In the genomic region with DNA sequence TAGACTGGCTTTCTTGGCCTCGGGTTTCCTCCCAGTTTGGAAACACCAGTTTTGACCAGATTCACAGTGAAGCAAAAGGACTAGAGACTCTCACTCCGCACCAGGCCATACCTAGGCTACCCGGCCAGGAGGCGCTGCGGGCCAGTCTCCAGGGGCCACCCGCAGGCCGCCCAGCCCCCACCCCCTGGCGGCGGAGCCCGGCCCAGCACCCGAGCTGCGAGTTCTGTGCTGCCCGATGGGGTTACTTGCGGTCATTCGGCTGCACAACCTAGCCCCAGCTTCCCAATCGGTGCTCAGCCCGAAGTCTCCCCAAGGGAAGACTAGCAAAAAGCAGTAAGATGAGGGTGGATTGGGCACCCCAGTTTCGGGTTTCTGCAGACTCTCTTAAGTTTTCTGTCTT, we compare ENCODE assay signal across 7 mouse cellular contexts. TPM values are rescaled to one million over a fixed set of nuclear protein-coding genes. Genes with fewer than 3 reads are reported as not detected.
A peak's percentile ranks its signal among the peaks of the same experiment; 100 is the strongest.
DNase-seq lines count a peak whose midpoint lies in the region; ATAC-seq and TF ChIP-seq lines count a peak whose summit lies in the region.

No protein-coding gene starts in this region.

- H3K27me3 ChIP-seq in embryonic facial prominence, embryonic 11.5 days (ENCODE audit: control insufficient read depth, insufficient read depth, low read length) = no peaks in the 10 kb centered on the region
- H3K27me3 ChIP-seq in limb, embryonic 11.5 days (ENCODE audit: control insufficient read depth, insufficient read depth, low read length) = no peaks in the 10 kb centered on the region
- H3K27me3 ChIP-seq in midbrain, embryonic 13.5 days = peaks cover 13% of the 10 kb centered on the region; the same call in 1 of the 2 replicates
- no peaks in the 10 kb centered on the region for H3K27me3 ChIP-seq in small intestine, adult 2 months (ENCODE audit: control insufficient read depth, insufficient read depth, low read length)

- peak overlapping the region; percentile 56 for H3K4me3 ChIP-seq in embryonic facial prominence, embryonic 11.5 days (ENCODE audit: low read depth, low read length)
- H3K4me3 ChIP-seq in limb, embryonic 11.5 days (ENCODE audit: low read depth, low read length) = peak overlapping the region; percentile 48
- peak overlapping the region; percentile 57 for H3K4me3 ChIP-seq in midbrain, embryonic 13.5 days (replicated peaks)
- peak overlapping the region; percentile 74 for H3K4me3 ChIP-seq in small intestine, adult 2 months (ENCODE audit: low read depth, low read length)

- peak; percentile 96 for TF ChIP-seq CTCF in small intestine, adult 2 months (IDR thresholded peaks at IDR 0.05; ENCODE audit: extremely low read depth, insufficient read length, insufficient replicate concordance, low read depth, low read length)

- DNase-seq in adrenal gland, postnatal 10 days = peak; percentile 97
- peak; percentile 71 for DNase-seq in embryonic facial prominence, embryonic 11.5 days (ENCODE audit: low spot score)
- peak; percentile 99 for DNase-seq in heart, adult 11 months
- DNase-seq in kidney, adult 18-20 months = peak; percentile 90
- DNase-seq in limb, embryonic 11.5 days (ENCODE audit: low spot score) = peak; percentile 85

- ATAC-seq in embryonic facial prominence, embryonic 11.5 days (replicated peaks; ENCODE audit: insufficient number of reproducible peaks, low FRiP score, low TSS enrichment, low read depth) = 0 out of 2 replicates have a peak, but pooled peaks have one; percentile 53
- ATAC-seq in limb, embryonic 11.5 days (ENCODE audit: insufficient number of reproducible peaks, low FRiP score, low TSS enrichment, low read depth) = peak; percentile 72; the same call in 1 of the 2 replicates
- peak; percentile 57 for ATAC-seq in midbrain, embryonic 13.5 days

- no peaks in the 10 kb centered on the region for H3K36me3 ChIP-seq in embryonic facial prominence, embryonic 11.5 days (replicated peaks; ENCODE audit: control insufficient read depth, insufficient read depth, low read depth, low read length)
- no peaks in the 10 kb centered on the region for H3K36me3 ChIP-seq in limb, embryonic 11.5 days (ENCODE audit: control insufficient read depth, insufficient read depth, low read length)
- no peaks in the 10 kb centered on the region for H3K36me3 ChIP-seq in midbrain, embryonic 13.5 days
- H3K36me3 ChIP-seq in small intestine, adult 2 months (ENCODE audit: control insufficient read depth, insufficient read depth, low read length) = no peaks in the 10 kb centered on the region

- under 1% methylated on average over 18 of the region's 18 CpGs for WGBS in embryonic facial prominence, embryonic 11.5 days
- WGBS in limb, embryonic 11.5 days = 3% methylated on average over 18 of the region's 18 CpGs
- 1% methylated on average over 18 of the region's 18 CpGs for WGBS in midbrain, embryonic 13.5 days
- WGBS in small intestine, adult 2 months = 1% methylated on average over 18 of the region's 18 CpGs

- no peak overlapping the region for H3K27ac ChIP-seq in embryonic facial prominence, embryonic 11.5 days (replicated peaks; ENCODE audit: low read depth, low read length)
- no peak overlapping the region for H3K27ac ChIP-seq in limb, embryonic 11.5 days (replicated peaks; ENCODE audit: low read depth, low read length)
- H3K27ac ChIP-seq in midbrain, embryonic 13.5 days = 0 out of 2 replicates have a peak overlapping the region, but pooled peaks have one; percentile 9
- H3K27ac ChIP-seq in small intestine, adult 2 months (ENCODE audit: insufficient read depth, low read depth, low read length) = no peak overlapping the region

- H3K9ac ChIP-seq in embryonic facial prominence, embryonic 11.5 days (replicated peaks; ENCODE audit: low read length) = peak overlapping the region; percentile 53
- H3K9ac ChIP-seq in limb, embryonic 11.5 days (ENCODE audit: low read length) = peak overlapping the region; percentile 61
- peak overlapping the region; percentile 68 for H3K9ac ChIP-seq in midbrain, embryonic 13.5 days (replicated peaks)

- 0 out of 2 replicates have a peak, but pooled peaks cover 2% of the 10 kb centered on the region for H3K4me1 ChIP-seq in embryonic facial prominence, embryonic 11.5 days (ENCODE audit: control insufficient read depth, insufficient read depth, low read length)
- H3K4me1 ChIP-seq in limb, embryonic 11.5 days (ENCODE audit: control insufficient read depth, insufficient read depth, low read length) = peaks cover 6% of the 10 kb centered on the region
- H3K4me1 ChIP-seq in midbrain, embryonic 13.5 days (replicated peaks) = peaks cover 22% of the 10 kb centered on the region
- no peaks in the 10 kb centered on the region for H3K4me1 ChIP-seq in small intestine, adult 2 months (ENCODE audit: control insufficient read depth, insufficient read depth, insufficient read length, low read length)

- H3K4me2 ChIP-seq in embryonic facial prominence, embryonic 11.5 days (ENCODE audit: low read depth, low read length) = peak overlapping the region; percentile 92
- peak overlapping the region; percentile 70 for H3K4me2 ChIP-seq in limb, embryonic 11.5 days (ENCODE audit: low read depth, severe bottlenecking)
- H3K4me2 ChIP-seq in midbrain, embryonic 13.5 days (replicated peaks) = peak overlapping the region; percentile 91

- no peak for TF ChIP-seq POLR2A in small intestine, adult 2 months (IDR thresholded peaks at IDR 0.05; ENCODE audit: low read depth, low read length)

- no peaks in the 10 kb centered on the region for H3K9me3 ChIP-seq in embryonic facial prominence, embryonic 11.5 days (replicated peaks; ENCODE audit: control insufficient read depth, low read length)
- H3K9me3 ChIP-seq in limb, embryonic 11.5 days (ENCODE audit: control insufficient read depth, low read length) = no peaks in the 10 kb centered on the region
- no peaks in the 10 kb centered on the region for H3K9me3 ChIP-seq in midbrain, embryonic 13.5 days

RNA-seq across cellular contexts. Expression of a gene that starts 1.1 kb away (rescaled TPM):
- total RNA-seq in adrenal gland, postnatal 10 days (2021) = 100 to 1,000 TPM; 103 TPM
- polyA plus RNA-seq in embryonic facial prominence, embryonic 11.5 days (2014; fragmentation: Nextera tagmentation; extraction: Ambion mirVana) = 5.3 and 5.4 TPM in 2 replicates
- 4.3 and 4.5 TPM in 2 replicates for polyA plus RNA-seq in limb, embryonic 11.5 days (2014; fragmentation: Nextera tagmentation; extraction: Ambion mirVana)
- 8.3 and 8.7 TPM in 2 replicates for polyA plus RNA-seq in midbrain, embryonic 13.5 days (2015; fragmentation: Nextera tagmentation; extraction: Ambion mirVana)
- 0.70 and 2.8 TPM in 2 replicates for polyA plus RNA-seq in small intestine, adult 2 months (2012; rRNA removed)
